ENCODE assay signal across 21 mouse cellular contexts in the genomic region with DNA sequence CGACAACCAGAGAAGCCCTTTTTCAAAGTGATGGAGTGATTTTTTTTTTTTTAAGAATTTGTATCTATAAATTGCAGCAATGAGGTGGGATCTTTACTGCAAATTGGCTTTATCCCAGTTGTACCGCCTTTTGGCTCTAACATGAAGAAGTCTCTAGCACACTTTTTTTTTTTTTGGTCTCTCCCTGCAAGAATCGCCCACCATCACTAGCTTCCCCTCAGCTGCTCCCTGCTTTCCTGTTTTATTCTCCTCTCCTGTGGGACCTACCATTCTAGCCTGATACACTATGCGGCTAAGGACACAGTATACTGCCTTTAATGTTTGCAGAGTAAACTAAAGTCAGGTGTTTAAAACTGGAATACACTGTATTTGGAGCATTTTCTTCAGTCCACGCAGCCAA.
"Had no signal": no experiment of that assay in that cellular context is flagged by ENCODE, and none has a peak within 500 bp of the region (broad histone marks: within the 10 kb centered on the region; RNA-seq: fewer than 3 reads in every experiment).

No protein-coding gene starts in this region.

- ATAC-seq: liver, postnatal 0 days; lung, postnatal 0 days had no signal

- H3K36me3 ChIP-seq: limb, embryonic 12.5 days; limb, embryonic 15.5 days; midbrain, embryonic 12.5 days; midbrain, embryonic 15.5 days; neural tube, embryonic 15.5 days had no signal

- H3K27ac ChIP-seq: limb, embryonic 12.5 days; limb, embryonic 15.5 days; liver, embryonic 14.5 days; macrophage; midbrain, embryonic 12.5 days; midbrain, embryonic 15.5 days; neural tube, embryonic 12.5 days had no signal

- H3K4me2 ChIP-seq: limb, embryonic 12.5 days; limb, embryonic 15.5 days; liver, embryonic 11.5 days; lung, embryonic 14.5 days; midbrain, embryonic 12.5 days; midbrain, embryonic 15.5 days; neural tube, embryonic 12.5 days; neural tube, embryonic 15.5 days had no signal

- H3K4me3 ChIP-seq: limb, embryonic 12.5 days; limb, embryonic 15.5 days; midbrain, embryonic 12.5 days; midbrain, embryonic 15.5 days; neural tube, embryonic 12.5 days; neural tube, embryonic 15.5 days had no signal

- DNase-seq: kidney, adult 18-20 months; kidney, adult 9 months; kidney, postnatal 14 days; kidney, postnatal 4 days; layer of hippocampus, postnatal 36 days; left cerebral cortex, postnatal 4 days; liver, postnatal 0 days; lung, embryonic 14.5 days; thymus, adult 2 months; thymus, postnatal 14 days; thymus, postnatal 4 days had no signal

- H3K9ac ChIP-seq: limb, embryonic 12.5 days; limb, embryonic 15.5 days; liver, embryonic 14.5 days; liver, postnatal 0 days; lung, embryonic 14.5 days; midbrain, embryonic 12.5 days; midbrain, embryonic 15.5 days; neural tube, embryonic 12.5 days; neural tube, embryonic 15.5 days had no signal

- H3K9me3 ChIP-seq: limb, embryonic 15.5 days; midbrain, embryonic 12.5 days; midbrain, embryonic 15.5 days; neural tube, embryonic 12.5 days; neural tube, embryonic 15.5 days had no signal

- H3K27me3 ChIP-seq: limb, embryonic 12.5 days; limb, embryonic 15.5 days; midbrain, embryonic 12.5 days; midbrain, embryonic 15.5 days; neural tube, embryonic 12.5 days; neural tube, embryonic 15.5 days had no signal
